Mouse (Mus musculus): ENCODE results near the gene Xcr1. TPM values are rescaled to one million over a fixed set of nuclear protein-coding genes. Genes with fewer than 3 reads are reported as not detected.

Xcr1 gene
- polyA plus RNA-seq (2017; shearing (Covaris generic)): 1 to 10 TPM in 1 of 3 experiments, under 1 TPM in 2; 0.66 to 2.9 (median 0.69) TPM

DNA sequence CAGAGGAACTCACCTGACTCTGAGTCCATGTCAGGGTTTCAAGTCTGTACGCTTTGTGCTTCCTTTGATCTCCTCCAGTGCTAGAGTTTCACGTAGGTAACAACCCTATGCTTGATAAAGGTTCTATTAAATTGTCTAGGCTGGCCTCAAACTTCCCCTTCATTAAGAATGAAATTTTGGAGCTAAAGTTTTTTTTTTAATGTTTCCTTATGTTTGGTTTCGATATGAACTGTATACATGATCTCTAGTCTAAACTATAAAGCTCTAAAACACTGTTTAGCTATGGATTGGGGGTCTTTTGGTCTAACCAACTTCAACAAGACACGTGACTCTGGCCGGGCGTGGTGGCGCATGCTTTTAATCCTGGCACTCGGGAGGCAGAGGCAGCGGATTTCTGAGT, at the start of gene Xcr1:
TSS of gene Xcr1 (minus strand) at position 101 of the 400 bp plus-strand sequence.
- ATAC-seq: no peak

DNA sequence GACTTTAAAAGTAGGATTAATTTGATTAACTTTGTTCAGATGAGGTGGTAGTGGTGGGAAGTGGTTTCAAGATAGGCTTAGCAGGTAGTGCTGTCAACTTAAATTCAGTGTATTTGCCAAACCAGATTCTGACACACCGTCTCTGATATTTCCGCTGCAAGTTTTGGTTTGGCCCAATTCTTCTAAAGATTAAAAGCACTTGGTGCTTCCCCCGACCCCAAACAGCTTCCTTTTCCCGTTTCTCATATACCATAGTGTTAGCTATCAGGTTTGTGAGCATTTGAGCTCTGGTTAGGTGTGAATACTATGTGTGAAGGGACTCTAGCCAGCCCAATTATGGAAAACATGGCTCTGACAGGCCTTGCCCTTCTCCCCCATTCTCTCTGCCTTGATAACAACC, 10.2 kb upstream of the Xcr1 start:
- peak; percentile 94 for ATAC-seq

DNA sequence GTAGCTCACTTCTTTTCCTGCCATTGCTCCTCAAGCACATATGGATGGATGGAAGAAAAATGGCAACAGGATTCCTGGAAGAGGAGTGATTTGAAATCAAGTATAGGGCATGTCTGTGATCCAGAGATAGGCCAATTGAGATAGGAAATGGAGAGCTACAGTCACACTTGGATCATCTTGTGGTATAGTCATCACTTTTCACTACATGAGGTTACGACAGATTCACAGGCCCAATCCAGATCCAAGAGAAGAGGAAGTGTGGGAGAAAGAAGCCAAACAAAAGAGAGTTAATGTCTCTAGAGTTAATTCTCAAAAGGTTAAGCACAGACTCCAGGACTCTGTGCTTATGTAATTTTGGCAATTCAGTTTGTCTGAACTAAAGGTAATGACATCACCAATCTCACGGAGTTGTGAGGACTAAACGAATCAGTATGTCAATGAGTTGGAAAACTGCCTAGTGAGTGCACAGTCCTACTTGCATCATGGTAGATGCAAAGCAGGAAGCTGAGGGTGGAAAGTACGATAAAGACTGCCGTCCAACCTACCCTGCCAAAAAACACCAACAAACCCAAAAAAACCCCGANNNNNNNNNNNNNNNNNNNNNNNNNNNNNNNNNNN, 7.4 kb upstream of the Xcr1 start:
- peak; percentile 30 for ATAC-seq

DNA sequence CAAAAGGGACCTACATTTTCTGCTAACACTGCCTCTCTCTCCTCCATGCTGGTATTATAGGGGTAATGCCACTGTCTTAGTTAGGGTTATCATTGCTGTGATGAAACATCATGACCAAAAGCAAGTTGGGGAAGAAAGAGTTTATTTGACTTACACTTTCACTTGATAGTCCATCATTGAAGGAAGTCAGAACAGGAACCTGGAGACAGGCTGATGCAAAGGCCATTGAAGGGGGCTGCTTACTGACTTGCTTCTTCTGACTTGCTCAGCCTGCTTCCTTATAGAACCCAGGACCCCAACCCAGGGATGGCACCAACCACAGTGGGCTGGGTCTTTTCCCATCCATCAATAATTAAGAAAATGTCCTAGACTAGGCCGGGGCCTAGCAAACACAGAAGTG, 1.8 kb upstream of the Xcr1 start:
- ATAC-seq: no peak

DNA sequence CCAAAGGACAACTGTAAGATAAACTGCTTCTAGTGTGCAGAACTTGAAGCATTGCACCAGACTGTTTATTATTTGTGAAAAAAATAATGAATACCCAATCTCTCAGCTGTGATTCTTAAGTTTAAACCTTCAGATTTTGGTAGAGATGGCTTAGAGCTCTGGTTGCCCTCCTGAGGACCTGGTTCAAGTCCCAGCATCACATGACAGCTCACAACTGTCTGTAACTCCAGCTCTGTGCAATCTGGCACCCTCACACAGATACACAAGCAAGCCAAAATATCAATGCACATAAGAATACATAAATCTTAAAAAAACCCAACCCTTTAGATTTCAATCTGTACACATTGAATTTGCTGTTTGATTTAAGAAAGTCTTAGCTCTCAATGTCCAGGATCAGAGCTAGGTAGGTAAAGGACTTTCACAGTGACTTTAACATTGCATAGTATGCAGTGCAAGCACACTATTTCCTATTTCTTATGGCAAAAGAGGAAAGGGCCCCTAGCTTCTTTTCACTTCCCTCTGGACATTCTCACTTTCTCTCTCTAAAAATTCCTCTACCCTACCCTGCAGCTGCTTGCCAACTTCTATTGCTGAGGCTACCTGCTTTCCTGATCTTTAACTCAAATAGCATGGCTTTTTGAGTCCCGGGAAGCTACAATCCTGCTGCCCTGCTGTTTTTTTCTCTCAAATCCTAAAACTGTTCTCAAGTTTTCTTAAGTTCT, 1.2 kb upstream of the Xcr1 start:
- no peak for ATAC-seq

DNA sequence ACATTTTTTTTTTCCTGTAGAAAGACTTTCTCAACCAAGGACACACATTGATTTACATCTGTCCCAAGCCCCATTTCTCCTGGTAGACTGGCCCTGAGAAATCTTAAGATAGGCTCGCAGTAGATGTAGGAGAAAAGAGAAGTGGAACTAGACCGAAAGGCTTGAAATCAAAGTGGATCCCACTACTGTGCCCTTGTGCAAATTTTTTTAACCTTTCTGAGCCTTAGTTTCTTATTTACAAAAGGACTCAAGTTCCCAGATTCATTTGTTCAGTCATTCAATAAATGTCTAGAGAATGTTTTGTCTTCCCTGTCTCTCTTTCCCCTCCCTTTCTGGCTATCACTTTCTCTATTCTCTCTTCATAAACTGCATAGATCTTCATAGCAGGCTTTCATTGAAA, 5.0 kb downstream of the Xcr1 start:
- ATAC-seq: no peak

DNA sequence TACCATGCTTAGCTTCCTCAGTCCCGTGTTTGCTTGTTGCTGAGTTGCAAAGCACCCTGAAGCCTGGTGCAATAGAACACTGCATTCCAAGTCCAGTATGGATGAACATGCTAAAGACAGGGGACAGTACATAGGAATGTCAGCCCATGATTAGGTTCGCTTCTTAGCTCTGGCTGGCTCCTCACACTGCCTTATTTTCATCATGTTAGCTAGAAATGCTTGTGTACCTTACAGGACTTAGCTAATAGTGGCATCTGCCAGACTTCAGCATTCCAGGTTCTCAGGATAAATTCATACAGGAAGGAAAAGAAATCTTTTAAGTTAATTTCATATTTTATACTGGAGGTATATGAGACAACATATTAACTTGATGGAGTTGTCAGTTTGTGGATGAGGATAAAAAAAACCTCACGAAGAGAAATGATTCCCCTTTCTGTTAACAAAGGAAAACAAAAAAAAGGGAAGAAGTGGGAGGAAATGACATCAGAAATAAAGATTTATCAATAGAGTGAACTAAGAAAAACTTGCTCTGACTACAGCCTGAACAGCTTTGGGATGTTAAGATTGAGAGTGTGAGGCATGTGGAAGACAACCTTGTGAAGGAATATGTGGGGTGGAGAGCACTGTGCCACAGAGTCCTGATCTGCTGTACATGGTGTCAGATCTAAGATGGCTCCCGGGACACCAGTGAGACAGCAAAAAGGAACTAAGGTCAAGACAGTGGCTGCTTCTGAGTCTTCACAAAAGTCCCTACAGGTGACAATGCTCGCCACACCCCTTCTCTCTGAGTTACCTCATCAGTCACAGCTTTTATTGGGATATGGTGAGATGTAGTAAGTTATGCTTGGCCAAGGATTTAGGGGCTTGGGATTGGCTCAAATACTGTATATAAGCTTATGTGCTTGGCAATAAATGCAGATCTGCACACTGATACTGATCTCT, 9.1 kb downstream of the Xcr1 start:
- ATAC-seq: no peak

DNA sequence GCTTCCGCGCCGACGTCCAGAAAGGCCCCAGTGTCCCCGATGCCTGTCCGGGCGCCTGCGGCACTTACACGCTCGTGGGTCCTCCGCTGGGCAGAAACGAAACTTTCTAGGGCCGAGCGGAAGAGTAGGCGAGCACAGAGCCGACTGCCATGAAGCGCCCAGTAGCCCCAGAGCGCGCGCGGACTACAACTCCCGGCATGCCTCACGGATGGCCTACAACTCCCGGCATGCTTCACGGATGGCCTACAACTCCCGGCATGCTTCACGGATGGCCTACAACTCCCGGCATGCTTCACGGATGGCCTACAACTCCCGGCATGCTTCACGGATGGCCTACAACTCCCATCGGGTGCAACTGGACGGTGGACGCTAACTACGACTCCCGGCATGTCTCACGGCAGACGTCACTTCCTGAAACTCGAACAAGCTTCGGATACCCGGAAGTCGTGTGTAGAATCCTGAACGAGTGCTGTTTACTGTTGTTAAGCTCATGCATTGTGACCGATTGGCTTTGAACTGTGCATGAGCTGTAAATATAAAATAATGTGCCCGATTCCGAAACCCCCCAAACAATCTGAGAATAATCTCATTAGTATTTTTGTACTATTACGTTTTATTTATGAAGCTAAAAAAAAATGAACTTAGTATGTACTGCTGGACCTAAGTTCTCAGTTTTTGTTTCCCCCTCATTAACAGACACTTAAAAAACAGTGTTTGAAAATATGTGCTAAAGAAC, 9.9 kb downstream of the Xcr1 start, which contains the start of gene Fyco1:
TSS of gene Fyco1 (minus strand) at position 187 of the 736 bp plus-strand sequence.
- peak; percentile 94 for ATAC-seq

DNA sequence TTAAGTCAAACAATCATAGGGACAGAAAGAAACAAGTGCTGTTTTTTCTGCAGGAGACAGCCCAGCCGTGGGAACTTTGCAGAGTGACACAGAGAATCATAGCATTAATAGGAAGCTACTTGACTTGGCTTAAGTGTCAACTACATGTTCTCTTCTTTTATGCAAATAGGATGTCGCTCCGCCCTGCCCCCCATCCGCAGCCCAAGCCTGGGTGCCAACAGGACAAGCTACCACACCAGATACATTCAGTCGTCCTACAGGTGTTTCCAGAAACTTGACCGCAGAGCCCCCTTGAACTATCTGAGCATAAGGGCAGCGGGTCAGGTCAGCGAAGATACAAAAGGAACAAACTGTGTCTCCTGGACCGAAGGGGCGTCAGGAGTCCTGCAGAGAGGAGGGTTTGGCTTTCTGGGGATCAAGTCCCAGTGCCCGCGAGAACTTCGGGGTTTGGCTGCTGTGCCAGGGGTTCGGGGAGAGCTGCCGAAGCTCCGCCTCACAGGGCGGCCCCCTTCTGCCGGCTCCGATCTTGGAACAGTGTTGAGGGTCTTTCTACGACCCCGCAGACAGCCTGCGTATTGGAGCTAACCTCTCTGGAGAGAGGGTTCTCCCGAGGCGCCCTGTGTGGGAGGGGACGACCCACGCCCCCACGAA, 10.6 kb downstream of the Xcr1 start:
- peak; percentile 40 for ATAC-seq

DNA sequence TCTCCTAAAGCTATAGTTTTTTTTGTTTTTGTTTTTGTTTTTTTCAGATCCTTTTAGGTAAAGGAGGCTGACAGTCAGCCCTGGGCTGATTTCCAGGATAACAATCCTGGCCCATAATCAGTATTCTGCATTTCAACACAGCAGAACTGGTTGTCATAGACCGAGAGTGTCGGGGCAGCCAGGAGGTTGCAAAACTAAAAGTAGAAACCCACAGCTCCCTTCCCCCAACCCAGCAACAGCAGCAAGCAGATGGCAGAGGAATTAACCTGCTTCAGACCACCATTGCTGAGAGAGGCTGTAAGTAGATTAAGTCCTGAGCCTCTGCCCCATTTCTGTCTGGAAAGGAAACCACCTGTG, 11.1 kb downstream of the Xcr1 start:
- peak; percentile 13 for ATAC-seq

DNA sequence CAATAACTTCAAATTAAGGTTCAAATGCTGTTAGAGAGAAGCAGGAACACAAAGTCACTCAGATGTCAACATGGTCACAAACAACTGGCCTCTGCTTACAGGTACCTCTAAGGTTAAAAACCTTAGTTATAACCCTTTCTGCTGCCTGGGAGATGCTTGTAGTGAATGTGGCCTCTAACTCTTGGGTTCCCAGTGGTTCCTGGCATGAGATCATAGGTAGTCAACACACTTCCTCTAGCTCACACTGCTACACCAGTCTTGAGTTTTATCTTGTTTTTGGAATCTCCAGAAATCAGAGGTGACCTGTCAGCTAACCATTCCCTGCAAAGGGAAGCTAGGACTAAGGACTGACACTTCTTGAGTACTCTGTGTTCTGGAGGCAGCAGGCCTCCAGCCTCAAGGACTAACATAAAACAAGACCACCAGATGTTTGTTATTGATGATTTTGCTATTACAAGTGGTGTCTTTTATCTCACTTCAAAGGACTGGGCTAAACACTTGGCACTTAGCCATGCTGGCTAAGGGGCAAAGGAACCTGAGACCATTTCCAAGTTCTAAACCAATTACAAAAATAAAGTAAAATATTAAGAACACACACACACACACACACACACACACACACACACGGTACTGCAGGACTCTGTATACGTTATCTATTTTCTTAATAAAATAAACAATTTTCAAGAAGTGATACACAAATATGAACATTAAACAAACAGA, 11.7 kb downstream of the Xcr1 start:
- ATAC-seq: no peak

DNA sequence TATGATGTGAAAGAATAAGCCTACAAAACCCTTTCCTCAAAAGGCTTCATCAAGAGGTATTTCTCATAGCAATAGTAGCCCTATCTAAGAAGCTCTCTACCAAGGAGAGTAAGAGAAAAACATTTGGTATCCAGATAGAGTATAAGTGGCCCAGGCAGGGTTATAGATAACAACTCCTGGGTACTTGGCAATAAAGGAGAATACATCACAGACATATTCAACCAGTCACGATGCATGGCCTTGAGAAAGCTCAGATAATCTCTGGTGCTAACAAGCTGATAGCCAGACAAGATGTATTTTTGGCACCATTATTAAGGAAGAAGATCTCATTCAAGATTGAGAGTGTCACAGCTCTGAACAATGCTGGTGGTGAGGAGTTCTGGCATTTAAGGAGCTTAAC, 15.3 kb downstream of the Xcr1 start:
- no peak for ATAC-seq

DNA sequence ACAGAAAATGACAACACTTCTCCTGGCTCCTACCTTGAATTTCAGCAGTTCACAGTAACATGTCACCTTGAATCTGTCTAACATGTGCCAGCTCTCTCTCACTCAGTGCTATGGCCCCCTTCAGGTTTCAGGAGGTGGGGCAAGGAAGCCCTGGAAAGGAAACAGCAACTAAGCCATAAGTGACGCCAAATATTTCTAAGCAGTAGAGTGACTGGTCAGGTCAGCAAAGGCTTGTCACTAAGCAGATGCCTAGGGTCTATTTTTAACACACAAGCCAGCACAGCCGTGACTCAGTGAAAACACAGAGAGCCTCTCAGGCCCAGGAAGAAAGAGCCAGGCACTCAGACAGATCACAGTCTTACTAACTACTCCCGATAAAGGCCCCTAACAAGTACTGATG, 16.7 kb downstream of the Xcr1 start:
- ATAC-seq: peak; percentile 60

DNA sequence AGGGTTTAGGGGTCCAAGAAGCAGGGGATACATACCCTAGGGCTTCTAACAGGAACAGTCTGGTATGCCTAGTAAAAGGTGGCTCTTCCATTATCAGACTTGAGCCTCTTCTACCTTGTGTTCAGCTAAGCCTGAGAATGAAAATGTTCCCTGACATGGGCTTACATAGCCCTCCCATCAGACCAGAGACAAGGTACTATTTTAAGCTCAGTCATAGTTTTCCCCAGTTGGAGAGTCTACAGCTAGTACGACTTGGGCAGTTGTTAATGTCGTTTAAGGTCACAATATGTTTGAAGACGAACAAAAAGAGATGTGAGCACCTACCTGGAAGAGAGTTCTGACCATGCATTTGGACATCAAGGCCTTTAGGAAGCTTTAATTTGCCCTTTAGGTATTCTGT, 17.4 kb downstream of the Xcr1 start:
- ATAC-seq: no peak

DNA sequence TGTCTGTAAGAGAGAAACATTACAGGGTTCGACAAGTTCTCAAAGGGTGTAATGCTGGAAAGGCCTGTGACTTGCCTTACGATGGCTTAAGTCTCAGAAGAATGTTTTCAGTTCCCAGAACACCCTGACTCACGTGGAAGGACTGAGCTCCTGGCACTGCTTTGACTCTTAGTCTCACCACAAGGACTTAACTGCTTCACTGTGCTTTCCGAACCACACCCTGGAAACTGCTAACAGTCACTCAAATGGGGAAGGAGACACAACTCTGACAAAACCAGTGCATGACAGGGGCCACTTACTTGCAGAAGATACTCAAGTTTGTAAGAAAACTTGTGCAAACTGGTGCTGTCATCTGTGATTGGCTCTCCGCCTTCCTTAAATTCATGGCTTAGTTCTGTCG, 21.6 kb downstream of the Xcr1 start:
- no peak for ATAC-seq

DNA sequence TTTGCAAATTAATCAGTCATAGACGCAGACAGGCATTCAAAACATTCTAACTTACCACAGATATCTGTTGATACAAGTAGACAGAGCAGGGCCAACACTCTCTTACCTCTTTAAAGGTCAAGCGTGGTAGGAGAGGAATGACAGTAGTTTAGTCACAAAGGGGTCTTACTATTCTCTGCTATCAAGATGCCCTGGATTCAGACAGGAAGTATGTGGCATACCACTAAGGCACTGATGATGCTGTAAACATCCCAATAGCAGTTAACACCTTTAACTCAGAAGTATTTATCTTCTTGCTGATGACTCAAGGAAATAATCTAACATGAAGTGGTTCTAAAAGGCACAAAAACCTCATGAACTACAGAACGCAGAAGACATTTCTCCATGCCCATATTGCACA, 26.0 kb downstream of the Xcr1 start:
- no peak for ATAC-seq

DNA sequence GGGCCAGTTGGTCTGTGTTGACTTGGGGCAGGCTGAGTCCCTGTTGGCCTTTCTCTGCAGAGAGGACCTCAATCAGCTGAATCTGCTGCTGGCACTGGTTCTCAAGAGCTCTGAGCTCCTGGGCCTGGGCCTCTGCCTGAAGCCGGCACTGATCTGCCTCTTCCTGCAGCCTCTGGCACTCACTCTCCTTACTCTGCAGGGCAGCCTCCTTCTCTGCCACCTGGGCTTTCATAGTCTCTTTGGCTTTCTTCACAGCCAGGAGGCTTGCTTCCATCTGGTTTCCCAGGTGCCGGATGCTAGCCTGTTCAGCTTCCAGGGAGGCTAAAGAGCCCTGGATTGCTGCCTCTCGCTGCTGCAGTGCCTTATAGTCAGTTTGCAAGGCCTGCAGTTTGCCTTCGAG, 32.9 kb downstream of the Xcr1 start:
- no peak for ATAC-seq

DNA sequence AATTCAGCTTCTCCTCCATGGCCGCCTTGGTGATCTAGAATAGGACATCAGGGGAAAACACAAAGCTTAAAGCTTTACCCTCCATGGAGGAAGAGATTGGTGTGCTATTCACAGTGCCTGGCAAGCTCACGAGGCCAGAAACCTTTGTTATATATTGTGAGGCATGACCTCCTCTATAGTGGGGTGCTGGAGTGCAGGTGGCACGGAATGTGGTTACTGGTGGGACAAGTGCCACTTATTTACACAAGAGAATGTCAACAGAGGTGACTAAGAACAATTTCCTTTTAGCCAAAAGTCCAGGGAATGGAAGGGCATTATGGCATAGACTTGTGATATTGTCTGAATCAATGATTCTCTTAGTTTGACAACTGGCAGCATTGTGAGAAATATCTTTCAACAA, 35.2 kb downstream of the Xcr1 start:
- ATAC-seq: no peak

DNA sequence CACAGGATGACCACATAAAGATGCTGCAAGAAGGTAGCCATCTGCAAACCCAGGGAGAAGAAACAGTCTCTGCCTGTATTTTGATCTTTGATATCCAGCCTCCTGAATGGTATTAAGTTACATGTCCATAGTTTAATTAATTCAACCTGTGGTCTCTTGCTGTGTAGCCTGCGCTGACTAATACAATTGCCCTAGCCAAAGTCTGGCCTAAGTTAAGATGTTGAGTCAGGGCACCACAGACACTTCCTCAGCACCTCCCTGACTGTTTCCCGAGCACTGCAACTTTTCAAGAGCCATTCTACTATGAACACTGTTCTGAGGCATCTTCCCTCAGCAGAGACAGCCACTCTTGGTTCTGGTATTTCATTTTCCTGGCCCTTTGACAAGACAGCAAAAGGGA, 43.2 kb downstream of the Xcr1 start:
- no peak for ATAC-seq

DNA sequence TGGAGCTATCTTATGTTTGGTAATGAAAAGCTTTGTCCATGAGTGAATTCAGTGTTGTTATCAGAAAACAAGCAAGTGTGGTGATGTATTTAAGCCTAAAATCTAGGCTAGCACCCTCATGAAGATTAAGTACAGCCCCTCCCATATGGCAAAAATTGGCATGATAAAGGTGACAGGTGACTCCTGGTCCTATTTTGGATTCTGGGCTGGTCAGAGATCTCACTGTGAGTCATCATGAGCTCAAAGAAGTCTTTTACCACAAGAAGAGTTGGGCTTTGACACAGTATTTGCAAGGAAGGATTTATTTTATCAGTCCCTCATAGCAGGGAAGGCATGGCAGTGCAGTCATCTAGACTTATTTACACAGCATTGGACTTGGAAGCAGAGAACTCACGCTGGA, 45.8 kb downstream of the Xcr1 start:
- no peak for ATAC-seq

DNA sequence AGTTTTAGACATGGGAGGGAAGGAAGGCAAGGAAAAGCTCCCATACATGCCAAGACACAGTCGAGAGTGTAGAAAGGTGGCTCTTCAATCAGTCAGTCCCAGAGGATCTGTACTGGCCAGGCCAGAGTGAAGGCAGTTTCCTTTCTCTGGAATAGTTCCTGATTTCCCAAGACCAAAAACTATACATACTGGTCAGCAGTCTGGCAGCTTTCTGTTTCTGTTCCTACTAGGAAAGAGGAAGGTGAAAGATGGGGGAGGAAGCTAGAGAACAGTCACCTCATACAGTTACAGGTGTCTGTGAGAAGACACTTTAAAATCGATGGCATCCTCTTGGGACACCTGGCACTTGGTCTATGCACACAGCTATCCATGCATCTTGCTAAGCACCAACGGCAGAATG, 46.4 kb downstream of the Xcr1 start:
- no peak for ATAC-seq

DNA sequence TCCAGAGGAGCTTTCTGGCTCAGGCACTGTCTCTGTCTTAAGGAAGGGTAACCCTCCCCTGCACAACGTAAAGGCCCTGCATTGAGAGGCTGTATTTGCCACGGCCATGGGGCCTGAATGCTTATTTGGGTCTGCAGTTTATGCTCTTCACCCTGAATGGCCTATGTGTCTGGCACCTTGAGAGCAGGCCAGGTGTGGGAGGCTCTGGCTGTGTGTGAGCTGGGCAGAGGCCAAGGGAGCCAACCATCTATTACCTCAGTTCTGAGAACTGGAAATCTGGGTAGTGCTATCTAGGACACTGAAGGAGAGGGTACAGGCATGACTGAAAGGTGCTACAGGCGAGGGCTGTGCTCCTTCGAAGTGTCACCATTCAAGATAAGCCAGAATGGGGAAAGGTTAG, 47.0 kb downstream of the Xcr1 start:
- no peak for ATAC-seq
